Mouse (Mus musculus): ENCODE measurements around the gene Ywhae. TPM values are rescaled to one million over a fixed set of nuclear protein-coding genes. Genes with fewer than 3 reads are reported as not detected.

The Ywhae gene
- polyA plus RNA-seq, 1 experiment from 2014 or later = 667 TPM

GRCm38 (mm10) chr11:75738477-75738821, 5.8 kb downstream of the Ywhae start:
- Histone ChIP-seq H3K9ac (no peak overlapping the region), H3K4me1 (replicated peaks) (peaks cover 62% of the 10 kb centered on the region), H3K4me3 (no peak overlapping the region), H3K9me3 (replicated peaks) (no peaks in the 10 kb centered on the region), H3K27me3 (no peaks in the 10 kb centered on the region), H3K27ac (no peak overlapping the region), H3K4me2 (no peak overlapping the region), H3K36me3 (peaks cover 9% of the 10 kb centered on the region)
- no peak for ATAC-seq (replicated peaks; ENCODE audit: insufficient number of reproducible peaks, insufficient read depth, low FRiP score, low read depth)
- 95% methylated on average over 7 of the region's 7 CpGs for WGBS

GRCm38 (mm10) chr11:75740204-75740603, 7.5 kb downstream of the Ywhae start:
- WGBS = 54% methylated on average over 3 of the region's 3 CpGs
- Histone ChIP-seq H3K36me3 (peaks cover 9% of the 10 kb centered on the region), H3K4me3 (no peak overlapping the region), H3K9ac (no peak overlapping the region), H3K4me2 (no peak overlapping the region), H3K4me1 (replicated peaks) (peaks cover 59% of the 10 kb centered on the region), H3K27me3 (no peaks in the 10 kb centered on the region), H3K27ac (no peak overlapping the region), H3K9me3 (replicated peaks) (no peaks in the 10 kb centered on the region)
- ATAC-seq (replicated peaks; ENCODE audit: insufficient number of reproducible peaks, insufficient read depth, low FRiP score, low read depth) = no peak

- Histone ChIP-seq H3K36me3 (peaks cover 9% of the 10 kb centered on the region), H3K9ac (no peak overlapping the region), H3K4me3 (no peak overlapping the region), H3K9me3 (replicated peaks) (no peaks in the 10 kb centered on the region), H3K27me3 (no peaks in the 10 kb centered on the region), H3K4me1 (replicated peaks) (peaks cover 55% of the 10 kb centered on the region), H3K4me2 (no peak overlapping the region), H3K27ac (peak overlapping the region; percentile 17; the same call in 1 of the 2 replicates)
- WGBS = 37% methylated on average over 3 of the region's 3 CpGs
- no peak for ATAC-seq (replicated peaks; ENCODE audit: insufficient number of reproducible peaks, insufficient read depth, low FRiP score, low read depth)
Observed at GRCm38 (mm10) chr11:75741615-75742014, 8.9 kb downstream of the Ywhae start.

- no peak overlapping the region for H3K4me3 ChIP-seq
- no peaks in the 10 kb centered on the region for H3K27me3 ChIP-seq
- H3K4me1 ChIP-seq (replicated peaks) = peaks cover 66% of the 10 kb centered on the region
- H3K9me3 ChIP-seq (replicated peaks) = no peaks in the 10 kb centered on the region
- no peaks in the 10 kb centered on the region for H3K36me3 ChIP-seq
- no peak for ATAC-seq (replicated peaks; ENCODE audit: insufficient number of reproducible peaks, insufficient read depth, low FRiP score, low read depth)
- H3K4me2 ChIP-seq = no peak overlapping the region
- H3K27ac ChIP-seq = no peak overlapping the region
- 84% methylated on average over 3 of the region's 3 CpGs for WGBS
- no peak overlapping the region for H3K9ac ChIP-seq
Observed at GRCm38 (mm10) chr11:75744761-75745160, 12.1 kb downstream of the Ywhae start.

GRCm38 (mm10) chr11:75750537-75750936, 17.9 kb downstream of the Ywhae start:
- Histone ChIP-seq H3K27me3 (no peaks in the 10 kb centered on the region), H3K9me3 (replicated peaks) (no peaks in the 10 kb centered on the region), H3K36me3 (peaks cover 10% of the 10 kb centered on the region; the same call in 1 of the 2 replicates), H3K4me2 (no peak overlapping the region), H3K27ac (no peak overlapping the region), H3K9ac (no peak overlapping the region), H3K4me3 (no peak overlapping the region), H3K4me1 (replicated peaks) (peaks cover 56% of the 10 kb centered on the region)
- 59% methylated on average over 1 of the region's 1 CpGs for WGBS
- no peak for ATAC-seq (replicated peaks; ENCODE audit: insufficient number of reproducible peaks, insufficient read depth, low FRiP score, low read depth)

- ATAC-seq (replicated peaks; ENCODE audit: insufficient number of reproducible peaks, insufficient read depth, low FRiP score, low read depth) = no peak
- H3K4me2 ChIP-seq = no peak overlapping the region
- H3K27ac ChIP-seq = no peak overlapping the region
- 75% methylated on average over 4 of the region's 4 CpGs for WGBS
- H3K4me3 ChIP-seq = no peak overlapping the region
- H3K9ac ChIP-seq = no peak overlapping the region
- H3K9me3 ChIP-seq (replicated peaks) = no peaks in the 10 kb centered on the region
- H3K4me1 ChIP-seq (replicated peaks) = peaks cover 53% of the 10 kb centered on the region
- H3K36me3 ChIP-seq = peaks cover 10% of the 10 kb centered on the region; the same call in 1 of the 2 replicates
- H3K27me3 ChIP-seq = no peaks in the 10 kb centered on the region
Observed at GRCm38 (mm10) chr11:75751082-75751481, 18.4 kb downstream of the Ywhae start.

- Histone ChIP-seq H3K27ac (no peak overlapping the region), H3K9me3 (replicated peaks) (no peaks in the 10 kb centered on the region), H3K36me3 (peaks cover 56% of the 10 kb centered on the region), H3K4me2 (no peak overlapping the region), H3K27me3 (no peaks in the 10 kb centered on the region), H3K9ac (no peak overlapping the region), H3K4me1 (replicated peaks) (peaks cover 7% of the 10 kb centered on the region), H3K4me3 (no peak overlapping the region)
- WGBS = 64% methylated on average over 8 of the region's 8 CpGs
- no peak for ATAC-seq (replicated peaks; ENCODE audit: insufficient number of reproducible peaks, insufficient read depth, low FRiP score, low read depth)
Observed at GRCm38 (mm10) chr11:75756687-75757086, 24.0 kb downstream of the Ywhae start.

- ATAC-seq (replicated peaks; ENCODE audit: insufficient number of reproducible peaks, insufficient read depth, low FRiP score, low read depth) = no peak
- Histone ChIP-seq H3K4me3 (no peak overlapping the region), H3K4me2 (no peak overlapping the region), H3K27ac (no peak overlapping the region), H3K9ac (no peak overlapping the region), H3K4me1 (replicated peaks) (peaks cover 3% of the 10 kb centered on the region; the same call in 1 of the 2 replicates), H3K36me3 (peaks cover 58% of the 10 kb centered on the region), H3K27me3 (no peaks in the 10 kb centered on the region), H3K9me3 (replicated peaks) (no peaks in the 10 kb centered on the region)
- WGBS = 87% methylated on average over 1 of the region's 1 CpGs
Observed at GRCm38 (mm10) chr11:75758553-75758952, 25.9 kb downstream of the Ywhae start.

- no peak for ATAC-seq (replicated peaks; ENCODE audit: insufficient number of reproducible peaks, insufficient read depth, low FRiP score, low read depth)
- no peak overlapping the region for H3K4me3 ChIP-seq
- H3K4me2 ChIP-seq = no peak overlapping the region
- no peaks in the 10 kb centered on the region for H3K27me3 ChIP-seq
- no peaks in the 10 kb centered on the region for H3K9me3 ChIP-seq (replicated peaks)
- no peak overlapping the region for H3K27ac ChIP-seq
- 0 out of 2 replicates have a peak, but pooled peaks cover 3% of the 10 kb centered on the region for H3K4me1 ChIP-seq (replicated peaks)
- peaks cover 78% of the 10 kb centered on the region for H3K36me3 ChIP-seq
- H3K9ac ChIP-seq = no peak overlapping the region
- 93% methylated on average over 5 of the region's 5 CpGs for WGBS
Observed at GRCm38 (mm10) chr11:75760785-75761184, 28.1 kb downstream of the Ywhae start.

GRCm38 (mm10) chr11:75762708-75763107, 30.0 kb downstream of the Ywhae start:
- H3K27ac ChIP-seq = no peak overlapping the region
- H3K4me1 ChIP-seq (replicated peaks) = 0 out of 2 replicates have a peak, but pooled peaks cover 3% of the 10 kb centered on the region
- H3K4me2 ChIP-seq = no peak overlapping the region
- H3K4me3 ChIP-seq = no peak overlapping the region
- no peak overlapping the region for H3K9ac ChIP-seq
- H3K27me3 ChIP-seq = no peaks in the 10 kb centered on the region
- peaks cover 82% of the 10 kb centered on the region for H3K36me3 ChIP-seq
- ATAC-seq (replicated peaks; ENCODE audit: insufficient number of reproducible peaks, insufficient read depth, low FRiP score, low read depth) = no peak
- no peaks in the 10 kb centered on the region for H3K9me3 ChIP-seq (replicated peaks)
- WGBS = 70% methylated on average over 2 of the region's 2 CpGs

- 83% methylated on average over 4 of the region's 4 CpGs for WGBS
- H3K9ac ChIP-seq = no peak overlapping the region
- H3K4me2 ChIP-seq = no peak overlapping the region
- H3K27ac ChIP-seq = no peak overlapping the region
- no peaks in the 10 kb centered on the region for H3K27me3 ChIP-seq
- no peak overlapping the region for H3K4me3 ChIP-seq
- peaks cover 12% of the 10 kb centered on the region for H3K4me1 ChIP-seq (replicated peaks)
- peaks cover 66% of the 10 kb centered on the region for H3K36me3 ChIP-seq
- ATAC-seq (replicated peaks; ENCODE audit: insufficient number of reproducible peaks, insufficient read depth, low FRiP score, low read depth) = no peak
- no peaks in the 10 kb centered on the region for H3K9me3 ChIP-seq (replicated peaks)
Observed at GRCm38 (mm10) chr11:75764521-75765023, 31.9 kb downstream of the Ywhae start.

GRCm38 (mm10) chr11:75765161-75765560, 32.5 kb downstream of the Ywhae start:
- Histone ChIP-seq H3K27me3 (no peaks in the 10 kb centered on the region), H3K9ac (no peak overlapping the region), H3K9me3 (replicated peaks) (no peaks in the 10 kb centered on the region), H3K36me3 (peaks cover 60% of the 10 kb centered on the region), H3K4me1 (replicated peaks) (peaks cover 13% of the 10 kb centered on the region), H3K27ac (no peak overlapping the region), H3K4me3 (no peak overlapping the region), H3K4me2 (no peak overlapping the region)
- no peak for ATAC-seq (replicated peaks; ENCODE audit: insufficient number of reproducible peaks, insufficient read depth, low FRiP score, low read depth)
- WGBS = 82% methylated on average over 8 of the region's 8 CpGs

Data from heart, embryonic 15.5 days (tissue).